Mouse (Mus musculus) spleen, adult 2 months (tissue): ENCODE data around the gene Cyp4a31.

ENCODE experiments used
- CTCF ChIP-seq: fragments of 200-500 bp; IDR thresholded peaks from 2 replicates; pipeline ENCODE4 v1.5.1; 2011; ENCODE audit warnings: mild to moderate bottlenecking, inconsistent platforms; ENCODE audit not compliant: insufficient read depth, insufficient read length, insufficient replicate concordance; ENCODE audit errors: extremely low read depth
- POLR2A ChIP-seq: fragments of 200-500 bp; IDR thresholded peaks from 2 replicates; pipeline ENCODE4 v1.6.1; 2011; ENCODE audit warnings: low read depth, low read length, inconsistent platforms

DNA sequence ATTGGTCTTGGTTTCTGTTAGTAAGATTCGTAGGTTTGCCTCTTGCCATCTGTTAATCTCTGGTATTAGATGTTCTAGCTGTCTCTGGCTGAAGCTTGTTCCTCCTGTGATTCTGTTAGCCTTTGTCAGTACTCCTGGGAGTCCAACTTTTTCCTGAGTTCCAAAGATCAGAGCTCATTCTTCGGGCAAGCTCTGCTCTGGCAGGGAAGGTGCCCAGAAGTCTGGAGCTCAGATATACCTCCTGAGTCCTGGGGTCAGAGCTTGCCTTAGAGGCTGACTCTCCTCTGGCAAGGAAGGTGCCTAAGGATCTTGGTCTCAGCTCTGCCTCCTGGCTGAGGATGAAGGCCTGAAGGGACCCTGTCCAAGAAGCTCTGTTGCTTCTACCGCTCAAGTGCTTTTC is 10.7 kb upstream of the Cyp4a31 start:
- TF ChIP-seq POLR2A (no peak), CTCF (no peak)
